Mouse (Mus musculus) gastrocnemius, adult 2 months (tissue): ENCODE results near the gene Spns2. TPM values are rescaled to one million over a fixed set of nuclear protein-coding genes. Genes with fewer than 3 reads are reported as not detected.
"Not testable (repeated sequence)": the region's sequence is repeated elsewhere in the genome, so short reads cannot be mapped to it uniquely, and the experiment has no call there.

Source experiments
- DNase-seq: peaks from one replicate; pipeline ENCODE4 v3.0.0; 2022
- H3K27ac ChIP-seq: fragments of 200-600 bp; 2 replicates; pipeline ENCODE4 v1.8.1; 2022; ENCODE audit warnings: mild to moderate bottlenecking
- H3K4me3 ChIP-seq: fragments of 200-600 bp; 2 replicates; pipeline ENCODE4 v1.8.1; 2022; ENCODE audit warnings: mild to moderate bottlenecking, moderate library complexity
- CTCF ChIP-seq: fragments of 200-600 bp; IDR thresholded peaks from 2 replicates; pipeline ENCODE4 v1.8.1; 2022; ENCODE audit warnings: antibody characterized with exemption, mild to moderate bottlenecking, moderate library complexity
- intact Hi-C: fragments of 180-260 bp; cut with DNase I; formaldehyde crosslinking; loops from one replicate; pipeline ENCODE4 v1.15.1; 2025
- total RNA-seq, 2 experiments: library from RNA; stranded (reverse); gene quantifications; 2 replicates each; pipeline ENCODE4 v1.2.3; 2021

Spns2 gene
- total RNA-seq, 2 experiments from 2014 or later: 15.7 to 65.1 TPM

- peak; percentile 72 for DNase-seq
- Histone ChIP-seq H3K4me3 (no peak overlapping the region), H3K27ac (0 out of 2 replicates have a peak overlapping the region, but pooled peaks have one; percentile 24)
- intact Hi-C loops: no loop called here
- no peak for TF ChIP-seq CTCF
Observed at GRCm38 (mm10) chr11:72436756-72437650, 52.7 kb downstream of the Spns2 start.

DNA sequence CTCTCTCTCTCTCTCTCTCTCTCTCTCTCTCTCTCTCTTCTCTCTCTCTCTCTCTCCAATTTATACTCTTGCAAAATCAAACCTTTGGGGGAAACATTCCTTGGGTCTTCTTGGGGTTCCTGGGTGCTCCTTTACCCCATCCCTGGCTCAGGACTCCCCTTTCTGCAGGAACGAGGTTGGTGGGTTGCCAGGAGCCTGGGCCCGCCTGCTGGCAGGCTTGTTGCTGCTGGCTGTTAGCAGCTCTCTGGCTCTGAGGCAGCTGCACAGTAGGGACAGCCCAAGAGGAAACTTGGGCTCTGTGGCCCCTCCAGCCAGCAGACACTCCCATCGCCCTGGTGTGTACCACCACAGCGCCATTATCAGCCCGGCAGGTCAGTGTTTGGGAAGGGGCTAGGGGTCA lies 53.4 kb downstream of the Spns2 start:
- DNase-seq: peak; percentile 83
- TF ChIP-seq CTCF: no peak
- peak overlapping the region; percentile 5; the same call in 1 of the 2 replicates for H3K27ac ChIP-seq
- H3K4me3 ChIP-seq: no peak overlapping the region
- intact Hi-C loops: no loop called here

DNA sequence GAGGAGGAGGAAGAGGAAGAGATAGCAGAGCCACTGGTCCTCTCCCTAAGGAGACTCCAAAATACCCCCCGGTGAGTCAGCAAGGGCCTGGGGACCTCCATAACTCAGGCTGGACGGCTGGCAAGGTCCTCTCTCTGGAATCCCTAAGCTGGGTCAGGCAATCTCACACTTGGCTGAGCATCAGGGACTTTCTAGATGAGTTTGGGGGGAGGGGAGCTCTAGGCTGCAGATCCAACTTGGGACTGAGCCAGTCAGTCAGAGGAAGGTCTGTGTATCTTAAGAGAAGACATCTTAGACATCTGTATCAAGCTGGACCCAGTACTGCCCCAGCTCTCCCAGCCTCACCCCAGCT lies 54.0 kb downstream of the Spns2 start:
- TF ChIP-seq CTCF: no peak
- Histone ChIP-seq H3K4me3 (no peak overlapping the region), H3K27ac (peak overlapping the region; percentile 68)
- DNase-seq: peak; percentile 58
- intact Hi-C loops: no loop called here

DNA sequence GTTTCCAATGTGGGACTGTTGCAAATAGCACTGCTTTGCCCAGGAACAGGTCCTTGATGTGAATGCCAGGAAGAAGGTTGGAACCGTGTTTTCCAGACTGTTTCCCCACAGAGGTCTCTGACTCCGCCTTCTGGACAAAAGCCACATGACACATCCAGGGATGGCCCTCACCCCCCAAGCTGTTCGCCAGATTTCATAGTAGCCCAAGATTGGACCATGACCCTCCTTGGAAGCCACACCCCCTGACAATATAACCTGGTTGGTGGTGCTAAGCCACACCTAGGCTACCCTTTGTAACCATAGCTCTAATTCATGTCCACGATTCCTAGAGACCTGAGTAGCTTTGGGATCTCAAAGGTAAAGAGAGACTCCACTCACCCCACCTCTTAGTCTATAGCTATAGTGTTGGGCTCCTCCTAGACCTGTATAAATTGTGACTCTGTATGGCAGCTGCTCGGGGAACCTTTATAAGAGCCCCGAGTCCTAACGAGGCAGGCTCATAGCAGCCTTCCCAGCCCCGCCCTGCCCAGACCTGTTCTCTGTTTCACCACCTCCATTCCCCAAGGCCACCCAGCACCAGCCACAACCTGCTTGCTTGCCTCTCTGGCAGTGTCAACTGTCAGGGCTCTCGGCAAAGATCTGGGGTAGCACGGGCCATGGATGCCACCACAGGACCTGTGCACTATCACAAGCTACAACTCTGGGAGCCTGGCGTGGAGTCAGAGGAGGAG lies 54.6 kb downstream of the Spns2 start, which contains the start of gene Ggt6:
TSS of gene Ggt6 (plus strand) at position 564 of the 731 bp plus-strand sequence.
- TF ChIP-seq CTCF: no peak
- Histone ChIP-seq H3K27ac (peak within 1 kb of the TSS; percentile 68), H3K4me3 (no peak within 1 kb of the TSS)
- intact Hi-C loops: loop anchor here (5.0 kb wide), 1 partner anchor 127 kb away; no protein-coding TSS in a partner anchor
- no peak for DNase-seq

DNA sequence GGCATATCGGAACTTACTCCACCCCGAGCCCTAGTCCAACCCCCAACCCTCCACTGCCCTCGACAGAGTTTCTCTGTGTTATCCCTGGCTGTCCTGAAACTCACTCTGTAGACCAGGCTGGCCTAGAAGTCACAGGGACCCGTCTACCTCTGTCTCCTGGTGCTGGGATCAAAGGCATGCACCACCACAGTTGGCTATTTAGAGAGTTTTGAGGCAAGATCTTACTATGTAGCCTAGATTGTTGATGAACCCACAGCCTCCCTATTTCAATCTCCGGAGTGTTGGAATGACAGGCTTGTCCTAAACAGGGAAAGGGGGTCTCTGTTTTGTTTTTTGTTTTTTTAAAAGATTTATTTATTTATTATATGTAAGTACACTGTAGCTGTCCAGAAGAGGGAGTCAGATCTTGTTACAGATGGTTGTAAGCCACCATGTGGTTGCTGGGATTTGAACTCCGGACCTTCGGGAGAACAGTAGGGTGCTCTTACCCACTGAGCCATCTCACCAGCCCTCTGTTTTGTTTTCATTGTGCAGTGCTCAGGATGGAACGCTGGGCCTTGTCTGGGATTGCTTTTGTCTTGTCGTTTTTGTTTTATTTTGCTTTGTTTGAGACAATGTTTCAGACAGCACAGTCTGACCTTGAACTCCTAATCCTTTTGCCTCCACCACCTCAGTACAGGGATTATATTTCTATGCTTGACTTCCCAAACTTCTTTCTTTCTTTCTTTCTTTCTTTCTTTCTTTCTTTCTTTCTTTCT lies 59.2 kb downstream of the Spns2 start:
- intact Hi-C loops: loop anchor here (2.0 to 5.0 kb wide), 2 partner anchors 132 to 206 kb away; no protein-coding TSS in a partner anchor
- DNase-seq: peak; percentile 15
- H3K27ac ChIP-seq, H3K4me3 ChIP-seq: not testable (repeated sequence)

DNA sequence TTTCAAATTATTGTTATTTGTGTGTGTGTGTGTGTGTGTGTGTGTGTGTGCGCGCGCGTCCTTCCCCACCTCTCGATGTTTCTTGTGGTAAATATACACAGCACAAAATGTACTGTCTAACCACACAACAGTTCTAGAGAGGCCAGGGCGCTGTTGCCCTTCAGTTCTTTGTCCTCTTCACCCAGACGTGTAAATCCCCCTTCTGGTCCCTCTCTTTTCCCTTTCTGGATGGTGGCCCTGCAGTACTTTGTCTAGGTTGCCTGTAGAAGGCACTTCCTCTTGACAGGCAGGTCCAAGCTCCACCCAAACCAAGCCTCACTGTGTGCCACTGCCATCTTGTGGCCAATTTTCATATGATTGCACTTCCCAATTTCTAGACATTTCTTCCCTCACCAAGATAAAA lies 60.4 kb downstream of the Spns2 start:
- peak overlapping the region; percentile 69 for H3K4me3 ChIP-seq
- H3K27ac ChIP-seq: peak overlapping the region; percentile 86

DNA sequence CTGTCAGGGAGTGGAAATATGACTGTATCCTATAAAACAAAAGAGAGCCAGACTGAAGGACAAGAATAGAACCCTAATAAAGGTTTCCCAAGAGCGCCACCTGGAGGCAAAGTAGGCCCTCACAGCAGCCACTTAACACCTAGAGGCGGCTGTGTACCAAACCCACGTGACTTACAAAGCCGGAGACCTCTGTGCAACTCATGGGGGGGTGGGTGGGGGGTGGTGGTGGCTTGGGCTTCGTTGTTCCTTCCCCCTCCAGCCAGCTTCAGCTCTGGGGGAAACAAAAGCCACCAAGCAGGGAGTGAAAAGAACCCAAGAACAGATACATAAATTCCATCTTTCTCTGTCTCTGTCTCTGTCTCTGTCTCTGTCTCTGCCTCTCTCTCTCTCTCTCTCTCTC lies 61.0 kb downstream of the Spns2 start:
- peak; percentile 89 for DNase-seq
- intact Hi-C loops: loop anchor here (1.0 kb wide), 3 partner anchors 59 to 85 kb away; no protein-coding TSS in a partner anchor
- H3K4me3 ChIP-seq: peak overlapping the region; percentile 69
- peak overlapping the region; percentile 86; the same call in 1 of the 2 replicates for H3K27ac ChIP-seq
- peak; percentile 78 for TF ChIP-seq CTCF

More for the DNA sequence above, 60.4 kb downstream of the Spns2 start:
- DNase-seq: peak; percentile 81
- intact Hi-C loops: loop anchor here (1.0 kb wide), 1 partner anchor 86 kb away; no protein-coding TSS in a partner anchor
- TF ChIP-seq CTCF: peak; percentile 93; the same call in 1 of the 2 replicates

- intact Hi-C loops: loop anchor here (2.0 kb wide), 1 partner anchor 16 kb away; the partner anchor contains the start of gene Smtnl2
Observed at GRCm38 (mm10) chr11:72426884-72427283, 62.8 kb downstream of the Spns2 start.

DNA sequence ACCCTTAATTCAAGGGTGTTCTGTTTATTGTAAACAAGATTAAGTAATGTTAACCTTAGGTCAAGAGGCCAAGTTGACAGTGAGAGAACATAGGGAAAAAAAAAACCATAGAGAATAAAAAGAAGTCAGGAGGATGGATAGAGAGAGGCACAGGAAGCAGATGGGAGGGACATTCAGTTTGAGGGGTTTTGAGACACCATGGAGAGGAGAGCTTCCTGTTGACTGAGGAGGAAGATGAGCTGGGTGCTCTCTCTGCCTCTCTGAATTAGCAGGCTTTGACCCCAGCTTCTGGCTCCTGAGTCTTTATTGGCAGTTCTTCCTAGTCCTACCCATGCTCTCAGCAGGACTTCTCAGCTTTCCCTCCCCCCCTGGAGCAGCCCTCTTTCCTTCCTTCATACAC lies 64.5 kb downstream of the Spns2 start:
- Histone ChIP-seq H3K27ac (peak overlapping the region; percentile 76), H3K4me3 (no peak overlapping the region)
- DNase-seq: no peak
- no peak for TF ChIP-seq CTCF
- intact Hi-C loops: no loop called here

More at GRCm38 (mm10) chr11:72426884-72427283, 62.8 kb downstream of the Spns2 start:
- peak; percentile 74 for TF ChIP-seq CTCF
- Histone ChIP-seq H3K27ac (peak overlapping the region; percentile 76), H3K4me3 (no peak overlapping the region)
- DNase-seq: no peak

DNA sequence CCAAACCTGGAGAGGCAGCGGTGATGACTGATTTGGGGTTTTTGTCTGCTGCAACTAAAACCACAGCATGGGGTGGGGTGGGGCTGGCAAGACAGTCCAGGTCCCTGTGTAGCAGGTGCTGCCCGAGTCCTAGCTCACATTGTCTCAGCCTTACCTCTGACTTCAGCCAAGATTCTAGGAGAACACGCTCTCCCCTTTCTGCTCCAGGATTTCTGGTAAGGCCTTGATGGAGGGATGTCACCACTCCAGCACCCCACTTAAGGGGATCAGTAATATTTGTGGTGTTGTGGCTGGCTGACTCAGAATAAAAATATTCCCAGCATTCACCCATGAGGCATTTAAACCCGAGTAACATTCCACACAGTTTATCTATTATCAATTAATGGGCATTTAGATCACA lies 66.0 kb downstream of the Spns2 start:
- intact Hi-C loops: no loop called here
- TF ChIP-seq CTCF: no peak
- Histone ChIP-seq H3K27ac (no peak overlapping the region), H3K4me3 (no peak overlapping the region)
- peak; percentile 15 for DNase-seq

DNA sequence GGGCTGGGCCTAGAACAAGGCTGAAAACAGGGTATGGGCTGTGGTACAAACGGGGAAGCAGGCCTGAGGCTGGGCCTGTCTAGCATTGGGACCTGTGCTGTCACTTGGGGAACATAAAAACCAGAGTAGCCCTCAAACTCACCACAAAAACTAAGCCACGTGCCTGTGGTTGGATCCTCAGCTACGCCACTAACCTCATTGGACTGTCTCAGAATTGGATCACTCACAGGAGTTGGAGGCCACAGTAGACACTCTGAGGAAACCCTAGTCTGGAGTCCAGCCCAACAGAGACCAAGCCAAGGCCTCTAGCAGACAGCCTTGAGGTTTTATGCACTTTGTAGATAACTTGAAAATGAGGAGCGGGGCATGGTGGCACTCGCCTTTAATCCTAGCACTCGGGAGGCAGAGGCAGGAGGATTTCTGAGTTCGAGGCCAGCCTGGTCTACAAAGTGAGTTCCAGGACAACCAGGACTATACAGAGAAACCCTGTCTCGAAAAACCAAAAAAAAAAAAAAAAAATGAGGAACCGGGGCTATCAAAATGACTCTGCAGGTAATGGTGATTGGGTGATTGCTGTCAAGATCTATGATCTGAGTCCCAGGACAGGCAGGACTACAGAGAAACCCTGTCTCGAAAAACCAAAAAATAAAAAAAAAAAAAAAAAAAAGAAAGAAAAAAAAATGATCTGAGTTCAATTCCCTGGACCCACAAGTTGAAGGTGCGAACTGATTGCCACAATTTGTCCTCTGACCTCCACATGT lies 68.0 kb downstream of the Spns2 start:
- peak overlapping the region; percentile 46 for H3K27ac ChIP-seq
- intact Hi-C loops: no loop called here
- no peak overlapping the region for H3K4me3 ChIP-seq
- no peak for TF ChIP-seq CTCF
- DNase-seq: peak; percentile 50
